Mouse (Mus musculus): ENCODE data around the gene Adcy9. TPM values are rescaled to one million over a fixed set of nuclear protein-coding genes. Genes with fewer than 3 reads are reported as not detected.
A peak's percentile ranks its signal among the peaks of the same experiment; 100 is the strongest.

Gene Adcy9
- polyA plus RNA-seq, 1 experiment from 2014 or later, result 1.2 TPM

- Histone ChIP-seq H3K9me3 (ENCODE audit: control insufficient read depth, low read length) (no peaks in the 10 kb centered on the region), H3K4me1 (ENCODE audit: control insufficient read depth, insufficient read depth, low read length) (peaks cover 14% of the 10 kb centered on the region), H3K27me3 (replicated peaks; ENCODE audit: control insufficient read depth, insufficient read depth, low read length) (no peaks in the 10 kb centered on the region), H3K4me2 (ENCODE audit: low read depth, low read length) (no peak overlapping the region), H3K9ac (ENCODE audit: low read depth, low read length) (no peak overlapping the region), H3K4me3 (ENCODE audit: low read length) (no peak overlapping the region), H3K27ac (ENCODE audit: low read length) (no peak overlapping the region), H3K36me3 (ENCODE audit: control insufficient read depth, insufficient read depth, low read length) (no peaks in the 10 kb centered on the region)
- 42% methylated on average over 4 of the region's 4 CpGs for WGBS
- peak; percentile 71 for ATAC-seq
These were observed 26.1 kb upstream of the Adcy9 start for GRCm38 (mm10) chr16:4446395-4446794.

- H3K27ac ChIP-seq (ENCODE audit: low read length), result no peak overlapping the region
- 74% methylated on average over 1 of the region's 1 CpGs for WGBS
These were observed 24.1 kb upstream of the Adcy9 start for GRCm38 (mm10) chr16:4444378-4444777.

GRCm38 (mm10) chr16:4439302-4440066, 19.2 kb upstream of the Adcy9 start:
- 0 out of 2 replicates have a peak overlapping the region, but pooled peaks have one; percentile 4 for H3K4me2 ChIP-seq (ENCODE audit: low read depth, low read length)
- H3K27ac ChIP-seq (ENCODE audit: low read length), result peak overlapping the region; percentile 69
- no peaks in the 10 kb centered on the region for H3K27me3 ChIP-seq (replicated peaks; ENCODE audit: control insufficient read depth, insufficient read depth, low read length)
- no peaks in the 10 kb centered on the region for H3K9me3 ChIP-seq (ENCODE audit: control insufficient read depth, low read length)
- 53% methylated on average over 10 of the region's 10 CpGs for WGBS
- H3K4me3 ChIP-seq (ENCODE audit: low read length), result no peak overlapping the region
- no peaks in the 10 kb centered on the region; the same call in 1 of the 2 replicates for H3K4me1 ChIP-seq (ENCODE audit: control insufficient read depth, insufficient read depth, low read length)
- H3K36me3 ChIP-seq (ENCODE audit: control insufficient read depth, insufficient read depth, low read length), result no peaks in the 10 kb centered on the region
- H3K9ac ChIP-seq (ENCODE audit: low read depth, low read length), result no peak overlapping the region
- peak; percentile 91 for ATAC-seq

More at GRCm38 (mm10) chr16:4444378-4444777, 24.1 kb upstream of the Adcy9 start:
- Histone ChIP-seq H3K36me3 (ENCODE audit: control insufficient read depth, insufficient read depth, low read length) (no peaks in the 10 kb centered on the region), H3K4me3 (ENCODE audit: low read length) (no peak overlapping the region), H3K9me3 (ENCODE audit: control insufficient read depth, low read length) (no peaks in the 10 kb centered on the region), H3K4me1 (ENCODE audit: control insufficient read depth, insufficient read depth, low read length) (peaks cover 14% of the 10 kb centered on the region), H3K4me2 (ENCODE audit: low read depth, low read length) (no peak overlapping the region), H3K9ac (ENCODE audit: low read depth, low read length) (no peak overlapping the region), H3K27me3 (replicated peaks; ENCODE audit: control insufficient read depth, insufficient read depth, low read length) (no peaks in the 10 kb centered on the region)
- no peak for ATAC-seq

- H3K9me3 ChIP-seq (ENCODE audit: control insufficient read depth, low read length), result no peaks in the 10 kb centered on the region
- no peaks in the 10 kb centered on the region for H3K27me3 ChIP-seq (replicated peaks; ENCODE audit: control insufficient read depth, insufficient read depth, low read length)
- ATAC-seq, result no peak
- no peak overlapping the region for H3K27ac ChIP-seq (ENCODE audit: low read length)
- no peaks in the 10 kb centered on the region for H3K36me3 ChIP-seq (ENCODE audit: control insufficient read depth, insufficient read depth, low read length)
- H3K4me3 ChIP-seq (ENCODE audit: low read length), result no peak overlapping the region
- 42% methylated on average over 4 of the region's 4 CpGs for WGBS
- H3K4me2 ChIP-seq (ENCODE audit: low read depth, low read length), result no peak overlapping the region
- H3K9ac ChIP-seq (ENCODE audit: low read depth, low read length), result no peak overlapping the region
- peaks cover 6% of the 10 kb centered on the region; the same call in 1 of the 2 replicates for H3K4me1 ChIP-seq (ENCODE audit: control insufficient read depth, insufficient read depth, low read length)
These were observed 16.4 kb upstream of the Adcy9 start for GRCm38 (mm10) chr16:4436738-4437137.

- no peaks in the 10 kb centered on the region for H3K27me3 ChIP-seq (replicated peaks; ENCODE audit: control insufficient read depth, insufficient read depth, low read length)
- H3K27ac ChIP-seq (ENCODE audit: low read length), result no peak overlapping the region
- H3K4me1 ChIP-seq (ENCODE audit: control insufficient read depth, insufficient read depth, low read length), result peaks cover 6% of the 10 kb centered on the region; the same call in 1 of the 2 replicates
- no peak overlapping the region for H3K9ac ChIP-seq (ENCODE audit: low read depth, low read length)
- H3K4me3 ChIP-seq (ENCODE audit: low read length), result no peak overlapping the region
- H3K36me3 ChIP-seq (ENCODE audit: control insufficient read depth, insufficient read depth, low read length), result no peaks in the 10 kb centered on the region
- WGBS, result 95% methylated on average over 2 of the region's 2 CpGs
- ATAC-seq, result no peak
- no peak overlapping the region for H3K4me2 ChIP-seq (ENCODE audit: low read depth, low read length)
- no peaks in the 10 kb centered on the region for H3K9me3 ChIP-seq (ENCODE audit: control insufficient read depth, low read length)
These were observed 15.1 kb upstream of the Adcy9 start for GRCm38 (mm10) chr16:4435371-4435770.

- Histone ChIP-seq H3K9me3 (ENCODE audit: control insufficient read depth, low read length) (no peaks in the 10 kb centered on the region), H3K27ac (ENCODE audit: low read length) (no peak overlapping the region), H3K9ac (ENCODE audit: low read depth, low read length) (no peak overlapping the region), H3K36me3 (ENCODE audit: control insufficient read depth, insufficient read depth, low read length) (no peaks in the 10 kb centered on the region), H3K4me2 (ENCODE audit: low read depth, low read length) (no peak overlapping the region), H3K27me3 (replicated peaks; ENCODE audit: control insufficient read depth, insufficient read depth, low read length) (no peaks in the 10 kb centered on the region), H3K4me3 (ENCODE audit: low read length) (no peak overlapping the region), H3K4me1 (ENCODE audit: control insufficient read depth, insufficient read depth, low read length) (0 out of 2 replicates have a peak, but pooled peaks cover 6% of the 10 kb centered on the region)
- no peak for ATAC-seq
- WGBS, result 72% methylated on average over 4 of the region's 4 CpGs
These were observed 11.5 kb upstream of the Adcy9 start for GRCm38 (mm10) chr16:4431841-4432240.

GRCm38 (mm10) chr16:4431013-4431412, 10.7 kb upstream of the Adcy9 start:
- H3K27ac ChIP-seq (ENCODE audit: low read length), result no peak overlapping the region
- H3K4me3 ChIP-seq (ENCODE audit: low read length), result no peak overlapping the region
- H3K27me3 ChIP-seq (replicated peaks; ENCODE audit: control insufficient read depth, insufficient read depth, low read length), result no peaks in the 10 kb centered on the region
- no peak overlapping the region for H3K9ac ChIP-seq (ENCODE audit: low read depth, low read length)
- no peaks in the 10 kb centered on the region for H3K36me3 ChIP-seq (ENCODE audit: control insufficient read depth, insufficient read depth, low read length)
- H3K9me3 ChIP-seq (ENCODE audit: control insufficient read depth, low read length), result no peaks in the 10 kb centered on the region
- no peak overlapping the region for H3K4me2 ChIP-seq (ENCODE audit: low read depth, low read length)
- 83% methylated on average over 3 of the region's 3 CpGs for WGBS
- no peak for ATAC-seq
- H3K4me1 ChIP-seq (ENCODE audit: control insufficient read depth, insufficient read depth, low read length), result 0 out of 2 replicates have a peak, but pooled peaks cover 6% of the 10 kb centered on the region

GRCm38 (mm10) chr16:4430232-4430631, 9.9 kb upstream of the Adcy9 start:
- no peaks in the 10 kb centered on the region for H3K9me3 ChIP-seq (ENCODE audit: control insufficient read depth, low read length)
- no peak for ATAC-seq
- H3K27me3 ChIP-seq (replicated peaks; ENCODE audit: control insufficient read depth, insufficient read depth, low read length), result no peaks in the 10 kb centered on the region
- 0 out of 2 replicates have a peak, but pooled peaks cover 8% of the 10 kb centered on the region for H3K4me1 ChIP-seq (ENCODE audit: control insufficient read depth, insufficient read depth, low read length)
- H3K4me2 ChIP-seq (ENCODE audit: low read depth, low read length), result no peak overlapping the region
- H3K4me3 ChIP-seq (ENCODE audit: low read length), result no peak overlapping the region
- no peaks in the 10 kb centered on the region for H3K36me3 ChIP-seq (ENCODE audit: control insufficient read depth, insufficient read depth, low read length)
- WGBS, result 81% methylated on average over 5 of the region's 5 CpGs
- no peak overlapping the region for H3K9ac ChIP-seq (ENCODE audit: low read depth, low read length)
- no peak overlapping the region for H3K27ac ChIP-seq (ENCODE audit: low read length)

GRCm38 (mm10) chr16:4425658-4426234, 5.4 kb upstream of the Adcy9 start:
- WGBS, result 36% methylated on average over 4 of the region's 4 CpGs
- no peak overlapping the region for H3K27ac ChIP-seq (ENCODE audit: low read length)
- H3K36me3 ChIP-seq (ENCODE audit: control insufficient read depth, insufficient read depth, low read length), result no peaks in the 10 kb centered on the region
- H3K27me3 ChIP-seq (replicated peaks; ENCODE audit: control insufficient read depth, insufficient read depth, low read length), result no peaks in the 10 kb centered on the region
- no peak overlapping the region for H3K9ac ChIP-seq (ENCODE audit: low read depth, low read length)
- no peak overlapping the region for H3K4me3 ChIP-seq (ENCODE audit: low read length)
- no peaks in the 10 kb centered on the region for H3K9me3 ChIP-seq (ENCODE audit: control insufficient read depth, low read length)
- H3K4me1 ChIP-seq (ENCODE audit: control insufficient read depth, insufficient read depth, low read length), result peaks cover 5% of the 10 kb centered on the region
- H3K4me2 ChIP-seq (ENCODE audit: low read depth, low read length), result no peak overlapping the region
- ATAC-seq, result peak; percentile 67; the same call in 1 of the 2 replicates

All from intestine, embryonic 16.5 days (tissue).